Mouse (Mus musculus): ENCODE results near the gene Dazap2. TPM values are rescaled to one million over a fixed set of nuclear protein-coding genes. Genes with fewer than 3 reads are reported as not detected.

Dazap2 gene
- total RNA-seq, 2 experiments from 2014 or later, result 171 to 182 TPM

DNA sequence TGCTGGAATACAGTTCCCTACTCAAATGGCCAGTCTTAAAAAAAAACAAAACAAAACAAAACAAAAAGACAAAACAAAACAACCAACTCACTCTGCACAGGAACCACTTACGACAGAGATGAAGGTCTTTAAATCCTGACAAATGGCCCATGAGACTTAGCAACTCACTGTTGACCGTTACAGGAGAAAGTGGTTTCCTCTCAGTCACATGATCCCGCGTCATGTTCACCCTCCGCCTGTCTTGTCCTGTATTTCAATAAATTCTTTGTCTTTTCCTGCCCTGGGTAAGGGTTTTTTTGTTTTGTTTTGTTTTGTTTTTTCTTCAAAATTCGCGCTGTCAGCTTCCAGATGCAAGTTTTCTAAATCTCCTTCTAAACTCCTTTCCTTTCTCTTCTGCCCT is 3.2 kb upstream of the Dazap2 start:
- no peak for DNase-seq

DNA sequence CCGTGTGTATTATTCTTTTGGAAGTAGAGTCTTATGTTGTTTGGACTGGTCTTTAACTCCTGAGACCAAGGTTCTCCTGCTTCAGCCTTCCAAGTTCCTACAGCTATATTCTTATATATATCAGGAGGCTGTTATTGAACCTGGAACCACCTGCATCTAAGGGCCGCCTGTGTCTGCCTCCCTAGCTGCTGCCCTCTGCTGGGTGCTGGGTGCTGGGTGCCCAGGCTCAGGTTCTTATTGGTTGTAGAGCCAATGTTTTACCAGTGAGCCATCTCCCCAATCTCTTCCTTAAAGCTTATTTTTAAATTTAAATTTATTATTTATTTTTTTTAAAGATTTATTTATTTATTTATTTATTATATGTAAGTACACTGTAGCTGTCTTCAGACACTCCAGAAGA is 2.7 kb upstream of the Dazap2 start:
- DNase-seq, result no peak

DNA sequence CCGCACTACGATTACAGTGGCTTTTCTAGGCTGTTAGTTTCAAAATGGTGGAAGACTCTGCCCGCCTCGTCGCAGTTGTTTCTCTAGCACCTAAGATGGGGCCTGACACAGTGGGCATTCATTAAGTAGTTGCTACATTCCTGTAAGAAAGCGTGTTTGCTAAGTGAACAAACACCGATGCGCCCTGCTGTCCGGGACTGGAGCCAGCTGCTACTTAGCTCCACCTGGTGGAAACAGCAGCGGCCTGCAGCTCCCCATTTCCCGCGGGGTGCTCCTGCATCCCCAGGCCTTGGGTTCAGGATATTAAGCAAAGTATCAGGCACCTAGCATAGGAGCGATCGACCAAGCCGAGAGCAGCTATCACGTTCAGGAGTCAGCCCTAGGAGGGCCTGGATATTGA is 1.6 kb upstream of the Dazap2 start:
- peak; percentile 88 for DNase-seq

DNA sequence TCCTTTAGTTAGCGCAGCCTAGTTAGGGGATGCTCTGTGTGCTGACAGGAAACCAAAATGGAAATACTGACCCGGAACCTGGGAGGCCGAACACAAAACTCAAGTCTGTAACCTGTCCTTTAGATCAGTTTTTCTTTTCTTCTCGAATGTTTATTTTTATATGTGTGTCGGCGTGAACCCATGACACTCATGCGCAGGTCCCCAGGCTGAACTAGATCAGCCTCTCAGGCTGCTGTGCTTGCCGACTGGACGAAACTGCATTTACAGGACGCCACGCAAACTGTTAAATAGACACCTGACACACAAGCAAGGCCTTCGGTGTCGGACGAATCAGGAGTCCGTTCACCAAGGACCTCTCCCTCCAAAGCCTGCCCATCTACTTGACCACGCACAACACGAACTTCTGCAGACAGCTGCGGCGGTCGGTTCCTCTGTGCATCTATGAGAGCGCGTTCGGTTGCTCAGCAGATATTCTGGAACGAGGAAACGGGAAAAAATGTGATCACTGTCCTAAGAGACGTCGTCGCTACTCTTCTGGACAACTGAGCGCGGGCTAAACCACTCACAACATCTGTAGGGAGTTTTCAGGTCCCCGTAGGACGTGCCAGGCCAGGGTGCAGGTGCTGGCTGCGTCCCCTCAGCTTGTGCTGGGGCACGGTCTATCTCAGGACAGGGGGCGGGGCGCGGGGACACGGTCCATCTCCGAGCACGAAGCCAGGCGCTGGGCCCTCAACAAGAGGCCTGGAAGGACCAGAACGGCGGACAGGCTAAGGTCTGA is 742 bp upstream of the Dazap2 start:
- DNase-seq, result no peak

DNA sequence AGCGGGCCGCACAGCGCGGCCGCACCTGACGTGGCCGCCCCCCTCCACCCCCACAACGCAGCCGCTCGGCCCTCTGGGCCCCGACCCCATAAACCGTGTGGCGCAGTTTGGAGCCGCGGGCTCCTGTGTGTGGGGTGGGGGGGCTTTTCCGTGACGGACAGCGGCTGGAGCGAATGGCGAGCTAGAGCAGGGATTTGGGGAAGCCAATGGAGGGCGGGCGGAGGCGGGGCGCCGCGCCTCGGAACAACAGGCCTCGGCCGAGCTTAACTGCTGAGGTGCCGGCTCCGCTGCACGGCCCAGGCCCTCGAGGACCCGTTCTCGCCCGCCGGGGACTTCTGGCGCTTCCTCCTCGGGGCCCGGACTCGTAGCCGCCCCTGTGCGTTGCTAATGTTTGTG is 674 bp downstream of the Dazap2 start:
- DNase-seq, result peak; percentile 96

DNA sequence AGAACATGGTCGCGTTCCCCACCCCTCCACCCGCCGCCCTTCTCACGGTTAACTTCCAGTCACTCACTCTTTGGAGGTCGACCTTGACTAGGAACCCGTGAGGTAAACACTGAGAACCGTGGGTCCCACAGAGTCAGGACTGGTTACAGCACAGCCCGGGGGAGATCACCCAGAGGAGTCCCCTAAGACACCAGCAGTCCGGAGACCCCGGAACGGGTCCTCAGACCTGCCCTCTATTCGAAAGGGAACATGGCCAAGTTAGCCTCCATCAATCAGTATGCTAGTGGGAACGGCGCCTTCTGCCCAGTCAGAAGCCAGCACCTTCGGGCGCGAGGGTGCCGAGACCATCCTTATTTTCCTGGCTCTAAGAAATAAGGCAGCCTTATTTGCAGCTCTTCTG is 1.1 kb downstream of the Dazap2 start:
- no peak for DNase-seq

DNA sequence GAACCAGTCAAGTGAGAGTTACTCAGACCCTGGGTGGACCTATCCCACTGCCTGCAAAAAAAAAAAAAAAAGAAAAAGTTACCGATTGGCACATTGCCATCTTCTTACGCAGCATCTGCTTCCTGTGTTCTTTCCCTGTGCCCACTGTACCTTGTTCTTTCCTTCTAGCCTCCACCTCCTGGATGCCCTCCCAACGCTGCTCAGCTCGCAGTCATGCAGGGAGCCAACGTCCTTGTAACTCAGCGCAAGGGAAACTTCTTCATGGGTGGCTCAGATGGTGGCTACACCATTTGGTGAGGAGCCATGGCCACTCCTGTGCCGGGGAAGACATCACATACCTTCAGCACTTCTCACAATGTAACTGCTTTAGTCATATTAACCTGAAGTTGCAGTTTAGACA is 4.1 kb downstream of the Dazap2 start:
- DNase-seq, result no peak

DNA sequence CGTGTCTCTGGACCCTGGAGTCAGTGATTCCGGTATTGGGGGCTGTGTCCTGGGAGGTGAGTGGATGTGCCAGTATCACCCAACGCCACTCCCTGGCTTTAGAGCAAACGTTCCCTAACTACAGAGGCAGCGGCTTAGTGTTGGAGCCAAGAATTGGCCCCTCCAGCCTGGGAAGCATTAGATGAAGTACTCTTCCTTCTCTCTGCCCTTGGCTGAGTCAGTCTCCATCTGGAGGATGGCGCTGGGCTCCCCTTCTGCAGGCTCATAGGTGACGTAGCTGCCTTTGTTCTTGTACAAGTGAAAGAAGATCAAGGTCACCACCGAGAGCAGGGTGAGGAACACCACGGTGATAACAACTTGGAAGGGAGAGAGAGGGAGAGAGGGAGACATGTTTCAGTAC is 6.5 kb downstream of the Dazap2 start:
- peak; percentile 64 for DNase-seq

DNA sequence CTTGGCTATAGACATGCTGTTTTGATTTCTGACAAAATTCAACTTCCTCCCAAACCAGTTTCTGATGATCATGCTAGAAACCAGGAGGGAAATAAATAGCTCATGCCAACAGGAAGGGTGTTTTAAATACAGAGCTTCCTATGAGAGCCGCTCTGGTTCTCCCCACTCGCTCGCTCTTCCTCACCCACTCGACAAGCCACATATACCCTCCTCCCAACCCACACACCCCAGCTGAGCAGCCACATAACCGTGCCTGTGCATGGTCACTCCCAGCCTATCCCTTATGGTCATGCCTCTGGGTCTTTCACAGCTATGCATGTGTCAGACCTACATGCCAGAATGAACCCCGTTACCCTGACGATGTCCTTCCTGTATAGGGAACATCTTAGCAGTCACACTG is 7.0 kb downstream of the Dazap2 start:
- DNase-seq, result no peak

DNA sequence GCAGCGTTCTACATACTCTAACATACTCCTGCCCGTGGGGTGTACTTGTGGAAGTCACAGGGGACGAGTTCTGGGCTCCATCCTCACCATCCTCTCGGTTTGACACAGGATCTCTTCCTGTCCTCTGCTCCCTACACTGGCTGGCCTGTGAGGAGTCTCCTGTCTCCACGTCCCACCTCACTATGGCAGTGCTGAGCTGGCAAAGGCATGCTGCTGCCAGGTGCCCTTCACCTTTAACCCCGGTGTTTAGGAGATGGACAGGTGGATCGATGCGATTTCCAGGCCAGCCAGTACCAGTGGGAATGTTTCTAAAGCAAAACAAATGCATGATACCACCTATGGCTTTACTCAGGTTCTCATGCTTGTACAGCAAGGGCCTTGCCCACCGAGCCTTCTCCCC is 8.6 kb downstream of the Dazap2 start:
- DNase-seq, result no peak

DNA sequence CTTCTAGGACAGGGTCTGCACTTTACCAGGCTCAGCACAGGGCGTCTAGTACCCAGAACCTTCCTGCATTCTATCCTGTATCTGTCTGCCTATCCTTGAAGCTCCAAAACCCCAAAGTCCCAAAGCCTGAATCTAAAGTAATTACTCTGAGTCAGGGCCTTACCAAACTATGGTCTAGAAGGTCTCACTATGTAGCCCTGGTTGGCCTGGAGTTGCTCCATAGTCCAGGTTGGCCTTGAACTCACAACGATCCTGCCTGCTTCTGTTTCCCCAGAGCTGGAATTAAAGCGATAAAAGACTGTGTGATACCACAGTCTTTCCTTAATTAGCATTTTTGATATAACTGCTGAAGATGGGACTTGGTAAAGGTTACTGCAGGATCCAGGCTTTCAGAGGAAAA is 9.3 kb downstream of the Dazap2 start:
- peak; percentile 44 for DNase-seq

DNA sequence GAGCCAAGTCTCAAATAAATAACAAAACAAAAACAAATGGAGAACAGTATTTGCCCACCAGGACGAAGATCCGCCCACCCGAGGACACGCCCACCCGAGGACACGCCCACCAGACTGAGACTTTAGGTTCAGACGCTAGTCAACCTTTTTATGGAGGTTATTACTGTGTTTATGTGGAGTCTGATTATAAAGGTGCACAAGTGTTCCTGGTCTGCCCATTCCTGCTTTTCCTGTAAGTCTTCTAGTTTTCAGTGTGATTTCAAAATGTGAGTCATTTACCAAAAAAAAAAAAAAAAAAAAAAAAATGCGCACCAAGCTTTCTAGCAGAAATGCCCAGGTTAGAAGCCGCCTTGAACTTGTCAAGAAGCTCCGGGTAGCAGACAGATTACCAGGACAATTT is 12.1 kb downstream of the Dazap2 start:
- no peak for DNase-seq

DNA sequence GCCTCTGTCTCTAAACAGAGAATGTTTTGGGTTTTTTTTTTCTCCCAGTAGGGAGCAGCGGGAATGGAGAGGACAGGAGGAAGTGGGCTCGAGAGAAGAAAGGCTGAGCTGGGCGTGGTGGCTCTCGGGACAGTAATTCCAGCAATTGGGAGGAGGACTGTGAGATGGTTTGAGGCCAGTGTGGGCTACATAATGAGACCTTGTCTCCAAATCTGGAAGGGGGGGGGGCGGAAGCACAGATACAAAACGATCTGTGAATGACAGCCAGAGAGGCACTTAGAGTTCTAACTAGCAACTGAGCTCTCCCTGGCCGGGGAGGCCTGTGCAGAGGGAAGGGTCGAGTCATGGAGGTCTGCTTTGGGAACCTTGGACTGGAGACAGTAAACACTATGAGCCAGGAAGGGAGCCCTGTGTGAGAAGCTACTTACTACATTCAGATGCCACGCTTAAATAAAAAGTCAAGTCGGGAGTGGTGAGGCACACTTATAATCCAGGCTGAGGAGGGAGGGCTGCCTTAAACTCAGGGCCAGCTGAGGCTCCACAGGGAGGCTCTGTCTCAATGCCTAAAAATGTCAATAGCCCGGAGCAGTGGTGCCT is 12.7 kb downstream of the Dazap2 start:
- DNase-seq, result no peak

DNA sequence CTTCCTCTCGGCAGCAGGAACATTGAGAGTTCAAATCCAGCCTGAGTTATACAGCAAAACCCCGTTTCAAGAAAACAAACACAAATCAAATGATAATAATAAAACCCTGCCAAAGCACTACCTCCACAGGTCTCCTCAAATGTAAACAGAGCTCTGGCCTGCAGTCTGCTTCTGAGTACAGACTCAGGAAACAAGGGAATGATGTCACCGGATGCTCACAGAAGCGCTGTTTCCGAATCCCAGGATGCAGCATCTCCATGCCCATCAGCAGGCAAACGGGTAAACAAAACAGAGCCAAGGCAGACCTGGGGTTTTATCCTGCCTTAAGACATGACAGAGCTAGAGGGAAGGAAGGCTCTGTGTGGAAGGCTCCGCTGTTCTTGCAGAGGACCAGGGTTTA is 13.6 kb downstream of the Dazap2 start:
- no peak for DNase-seq

DNA sequence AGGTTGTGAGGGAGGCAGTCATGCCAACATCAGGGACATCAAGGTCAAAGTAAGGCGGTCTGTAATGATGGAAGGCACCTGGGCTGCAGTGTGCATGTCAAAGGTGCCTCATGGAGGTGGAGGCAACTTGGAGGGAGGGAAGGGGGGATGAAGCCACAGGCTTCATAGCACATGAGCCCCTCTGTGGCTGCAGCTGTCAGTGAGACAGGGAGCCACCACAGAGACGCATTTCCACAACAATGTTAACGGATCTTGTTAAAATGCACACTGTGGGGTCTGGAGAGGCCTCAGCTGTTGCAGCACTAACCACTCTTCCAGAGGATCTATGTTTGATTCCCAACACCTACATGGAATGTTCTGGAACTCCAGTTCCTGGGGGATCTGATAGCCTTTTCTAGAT is 15.0 kb downstream of the Dazap2 start:
- no peak for DNase-seq

DNA sequence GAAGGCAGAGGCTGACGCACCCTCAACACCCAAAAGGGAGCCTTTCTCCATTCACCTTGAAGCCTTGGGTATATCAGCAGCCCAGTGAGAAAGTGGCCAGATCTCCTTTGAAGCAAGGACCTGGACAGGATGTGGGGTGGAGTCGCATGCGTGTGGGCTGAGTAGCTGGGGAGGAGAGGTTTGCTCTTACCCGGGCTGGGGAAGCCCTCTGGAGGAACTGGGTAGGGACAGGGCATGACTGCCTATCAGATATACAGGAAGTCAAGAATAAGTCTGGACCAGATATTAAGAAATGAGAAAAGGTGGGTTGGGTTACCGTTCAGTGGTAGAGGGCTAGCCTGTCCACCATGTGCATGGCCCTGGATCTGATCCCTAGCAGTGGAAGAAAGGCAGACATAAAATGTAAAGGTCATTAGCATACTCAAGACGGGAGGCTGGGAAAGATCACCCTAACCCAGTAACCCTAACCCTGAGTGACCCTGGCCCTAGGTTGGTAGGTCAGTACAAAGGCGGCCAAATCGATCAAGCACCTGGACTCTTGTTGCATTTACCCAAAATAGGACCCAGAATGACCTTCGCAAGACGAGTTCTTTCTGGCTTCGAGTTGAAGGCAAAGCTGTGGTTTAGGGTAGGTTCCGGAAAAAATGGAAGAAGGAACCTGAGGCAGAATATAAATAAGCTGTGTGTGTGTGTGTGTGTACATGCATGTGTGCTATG is 16.5 kb downstream of the Dazap2 start:
- DNase-seq, result no peak

DNA sequence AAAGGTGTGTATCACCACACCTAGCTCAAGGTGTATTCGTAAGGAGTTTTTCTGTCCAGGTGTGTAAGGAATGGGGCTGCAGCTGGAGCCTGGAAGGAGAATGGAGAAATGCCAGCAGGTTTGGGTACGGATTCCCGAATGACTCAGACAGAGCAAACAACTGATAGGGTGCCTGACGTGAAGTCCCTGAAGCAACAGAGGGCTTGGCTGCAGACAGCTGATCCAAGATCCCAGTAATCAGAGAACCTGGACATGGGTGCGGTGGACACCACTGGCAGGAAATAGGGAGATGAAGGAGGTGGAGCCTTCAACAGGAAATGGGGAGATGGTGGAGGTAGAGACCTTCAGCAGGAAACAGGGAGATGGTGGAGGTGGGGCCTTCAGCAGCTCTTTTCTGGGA is 17.2 kb downstream of the Dazap2 start:
- DNase-seq, result no peak

DNA sequence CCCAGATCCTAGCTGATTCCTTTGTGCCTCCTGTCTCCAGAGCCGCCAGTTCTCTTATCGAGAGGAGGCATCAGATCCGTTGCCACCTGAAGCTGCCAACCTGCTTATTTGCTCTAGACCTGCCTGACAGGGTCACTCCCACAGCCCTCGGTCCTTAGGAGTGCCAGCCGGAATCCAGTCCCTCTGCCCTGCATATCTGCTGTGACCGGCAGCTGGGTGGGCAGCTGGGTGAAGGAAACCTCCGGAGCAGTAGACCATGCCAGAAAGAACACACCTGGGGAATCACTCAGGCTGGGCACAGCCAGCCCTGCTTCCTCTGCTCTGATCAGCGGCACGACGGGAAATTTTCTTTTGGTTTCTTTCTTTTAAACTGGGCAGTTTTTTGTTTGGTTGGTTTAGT is 18.2 kb downstream of the Dazap2 start:
- no peak for DNase-seq

DNA sequence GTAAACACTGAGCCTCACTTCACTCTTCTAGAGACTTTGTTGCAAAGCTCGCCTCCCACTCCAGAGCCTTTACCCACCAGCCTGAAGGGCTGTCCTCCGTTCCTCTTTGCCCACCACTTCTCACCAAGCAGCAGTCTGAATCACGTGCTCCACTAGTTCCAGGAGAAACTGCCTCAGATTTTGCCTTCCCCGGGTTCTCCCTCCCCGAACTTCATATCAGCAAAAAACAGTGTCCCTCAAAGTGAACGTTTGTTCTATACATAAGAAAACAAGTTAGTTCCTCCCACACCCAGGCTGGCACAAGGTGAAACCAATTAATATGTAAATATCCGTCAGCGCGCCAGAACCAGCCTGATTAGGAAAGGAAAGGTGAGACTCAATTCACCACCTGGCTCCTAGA is 20.1 kb downstream of the Dazap2 start:
- DNase-seq, result no peak

DNA sequence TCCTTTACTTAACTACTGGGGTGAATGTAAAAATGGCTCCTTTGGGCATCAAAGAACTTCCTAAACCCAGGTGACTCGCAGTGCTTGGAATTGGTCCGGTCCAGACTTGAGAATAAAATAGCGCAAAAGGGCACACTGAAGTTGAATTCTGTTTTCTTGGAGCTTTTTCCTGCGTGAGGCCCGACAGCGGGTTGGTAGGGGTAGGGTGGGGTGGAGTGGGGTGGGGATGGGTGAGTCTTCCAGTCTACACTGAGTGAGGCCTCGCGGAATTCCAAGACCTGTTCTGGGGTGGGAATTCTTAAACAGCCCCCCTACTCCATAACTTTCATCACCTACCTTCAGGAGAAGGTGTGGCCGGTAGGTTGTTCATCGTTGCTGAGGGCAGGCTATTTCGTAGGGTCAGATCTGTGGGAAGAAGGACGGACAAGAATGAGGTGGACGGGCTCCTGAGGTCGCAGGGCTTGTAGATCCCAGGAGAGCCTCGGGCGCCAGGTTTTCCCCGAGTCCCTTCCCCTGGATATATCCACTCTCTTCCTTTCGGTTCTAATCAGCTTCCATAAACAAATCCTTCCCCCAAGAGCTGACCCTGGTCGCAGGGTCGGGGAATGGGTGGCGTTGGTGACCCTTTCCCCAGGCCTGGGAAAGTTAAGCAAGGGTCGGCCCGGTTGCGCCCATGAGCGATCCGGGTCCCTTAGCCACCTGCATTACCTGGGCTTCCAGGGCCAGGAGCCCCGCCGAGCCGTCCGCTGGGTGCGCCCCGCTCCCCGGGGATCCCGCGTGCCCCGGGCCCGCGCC is 20.9 kb downstream of the Dazap2 start:
- DNase-seq, result no peak

DNA sequence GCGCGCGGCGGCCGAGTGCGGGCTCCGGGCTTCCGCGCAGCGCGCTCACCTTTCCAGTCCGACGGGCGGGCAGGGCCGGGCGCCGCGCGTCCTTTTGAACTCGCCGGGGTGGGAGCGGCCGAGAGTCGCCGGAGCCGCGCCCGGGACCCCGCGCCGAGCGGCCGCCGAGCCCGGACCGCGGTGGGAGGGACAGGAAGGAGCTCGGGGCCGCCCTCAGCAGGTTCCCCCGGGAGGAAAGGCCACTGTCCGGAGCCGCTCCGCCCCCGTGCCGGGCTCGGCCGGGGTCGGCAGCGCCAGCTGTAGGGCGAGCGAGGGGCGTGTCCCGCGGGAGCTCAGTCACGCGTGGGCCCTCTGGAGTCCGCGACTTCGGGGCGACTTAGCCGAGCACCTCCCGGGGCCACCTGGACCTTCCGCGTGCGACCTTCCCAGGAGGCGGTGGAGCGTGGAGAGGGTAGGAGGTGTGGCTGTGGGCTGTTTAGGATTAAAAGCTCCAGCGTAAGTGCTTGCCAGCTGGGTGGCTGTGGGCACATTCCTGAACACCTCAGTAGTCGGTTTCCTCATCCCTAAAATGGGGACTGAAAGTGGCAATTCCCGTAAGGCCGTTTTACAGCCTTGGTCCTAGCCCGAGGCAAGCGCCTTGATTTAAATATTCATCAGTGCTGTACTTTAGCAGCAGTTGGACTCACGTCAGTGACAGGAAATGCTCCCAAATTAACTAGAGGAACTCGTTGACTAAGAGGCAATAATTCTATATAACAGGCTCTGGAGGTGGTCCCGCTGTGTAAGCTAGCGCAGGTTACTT is 21.8 kb downstream of the Dazap2 start, which contains the start of gene Smagp:
TSS of gene Smagp (minus strand) at position 241 of the 802 bp plus-strand sequence.
- peak; percentile 74 for DNase-seq

DNA sequence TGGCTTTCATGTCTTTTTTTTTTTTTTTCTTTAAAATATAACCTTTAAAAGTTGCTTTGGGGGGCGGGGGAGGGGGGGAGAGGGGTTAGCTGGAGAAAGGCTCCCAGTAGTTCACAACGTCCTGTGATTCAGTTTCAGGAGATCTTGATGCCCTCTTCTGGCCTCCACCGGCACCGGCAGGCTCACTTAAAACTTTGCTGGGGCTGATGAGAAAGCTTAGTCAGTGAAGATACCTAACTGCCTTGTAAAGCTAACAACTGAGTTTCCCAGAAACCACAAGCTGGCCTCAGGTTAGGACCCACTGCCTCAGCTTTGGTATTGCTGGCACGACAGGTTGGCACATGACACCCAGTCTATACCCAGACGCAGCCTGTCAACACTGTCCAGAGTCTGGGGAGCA is 22.5 kb downstream of the Dazap2 start:
- DNase-seq, result peak; percentile 70
